Mouse (Mus musculus) cerebellum, postnatal 14 days (tissue): ENCODE results near the gene Deaf1.

ENCODE experiments used
- DNase-seq, 2 experiments: peaks; one replicate each; pipeline ENCODE4 v3.0.0; 2021; ENCODE audit warnings: mixed read lengths in 2 of 2

The Deaf1 gene

DNA sequence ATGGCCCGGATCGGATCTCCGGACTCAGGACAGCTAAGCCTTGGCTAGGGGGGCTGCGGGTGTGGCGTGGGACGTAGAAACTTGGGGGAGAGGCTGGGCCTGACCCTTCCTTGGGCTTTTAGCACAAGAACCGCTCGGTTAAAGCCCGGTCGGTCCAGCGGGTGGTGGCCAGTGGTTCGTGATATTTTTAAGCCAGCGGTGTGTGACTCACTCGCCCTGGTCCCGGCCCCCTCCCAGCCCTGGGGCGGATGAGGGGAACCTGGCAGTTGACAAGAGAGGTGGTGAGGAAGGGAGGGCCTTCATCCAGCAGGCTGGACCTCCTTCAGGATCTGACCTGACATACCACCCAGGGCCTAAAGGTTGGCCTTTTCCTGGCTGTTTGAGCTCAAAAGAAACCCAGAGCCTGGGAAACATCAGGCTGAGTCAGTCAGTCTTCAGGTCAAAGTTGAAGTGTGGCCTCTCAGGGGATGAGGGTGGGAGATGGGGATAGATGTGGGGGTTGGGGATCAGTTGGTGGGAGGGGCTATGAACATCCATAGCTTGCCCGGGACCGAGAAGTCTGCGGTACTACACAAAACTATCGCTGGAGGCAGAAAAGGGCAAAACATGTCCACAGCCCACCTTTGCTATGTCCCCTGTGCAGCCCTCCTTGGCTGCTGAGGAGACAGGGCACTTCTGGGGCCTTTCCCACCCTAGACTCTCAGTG is 11.9 kb upstream of the Deaf1 start:
- DNase-seq: no peak

DNA sequence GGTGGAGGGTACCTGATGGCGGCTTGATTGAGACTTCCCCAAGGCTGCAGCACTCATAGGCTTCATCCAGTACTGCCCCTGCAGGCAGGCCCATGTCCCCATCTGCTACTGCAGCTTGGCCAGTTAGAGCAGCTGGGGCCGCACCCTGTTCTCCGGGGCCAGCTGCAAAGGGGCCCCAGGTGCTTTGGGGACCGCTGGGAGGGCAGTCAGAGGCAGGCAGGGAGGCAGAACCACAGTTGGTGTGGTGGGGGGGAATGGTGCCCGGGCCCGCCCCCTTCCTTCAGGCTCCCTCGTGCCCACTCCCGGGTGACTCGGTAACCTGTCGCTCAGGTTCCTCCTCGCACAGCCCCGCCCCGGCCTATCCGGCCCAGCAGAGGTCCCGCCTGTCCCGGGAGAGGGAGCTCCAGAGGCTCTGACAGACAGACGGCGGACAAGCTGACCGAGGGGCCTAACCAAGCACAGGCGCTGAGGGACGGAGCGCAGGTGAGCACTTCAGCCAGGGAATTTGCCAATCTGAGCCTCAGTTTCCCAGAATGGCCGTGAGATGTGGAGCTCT is 11.2 kb upstream of the Deaf1 start, which contains the start of gene Eps8l2:
Gene Eps8l2 (plus strand): TSS at position 305 of the 556 bp plus-strand sequence.
- DNase-seq: no peak

DNA sequence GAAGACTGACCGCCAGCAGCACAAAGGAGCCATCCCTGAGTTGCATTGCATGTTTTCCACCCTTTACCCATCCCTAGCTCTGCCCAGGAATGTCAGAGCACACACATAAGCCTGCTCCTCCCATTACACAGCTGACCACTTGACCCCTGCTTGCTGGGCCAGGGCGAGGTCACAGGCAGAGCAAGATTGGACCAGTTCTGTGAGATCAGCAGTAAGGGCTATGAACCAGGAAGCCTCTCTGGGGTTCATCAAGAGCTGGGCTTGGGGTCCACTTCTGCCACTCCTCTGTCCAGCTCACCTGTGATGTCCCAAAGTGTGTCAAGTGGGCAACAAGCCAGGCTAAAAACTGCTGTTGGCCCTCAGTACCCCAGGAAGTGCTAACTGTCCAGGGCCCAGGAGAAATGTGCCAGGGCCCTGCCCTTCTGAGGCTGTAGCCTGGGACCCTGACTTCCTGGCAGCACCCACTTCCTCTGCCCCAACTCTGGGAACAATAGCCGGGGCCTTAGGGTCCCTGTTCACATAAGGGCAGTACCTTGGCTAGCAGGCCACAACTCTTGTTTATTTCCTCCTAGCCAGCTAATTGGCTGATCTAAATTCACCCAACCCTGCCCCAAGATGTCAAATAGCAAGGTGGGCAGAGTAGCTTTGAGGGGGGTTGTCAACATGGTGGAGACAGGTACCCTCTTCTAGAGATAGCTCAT is 10.4 kb upstream of the Deaf1 start:
- peak in 1 of 2 experiments; percentile 27 for DNase-seq

DNA sequence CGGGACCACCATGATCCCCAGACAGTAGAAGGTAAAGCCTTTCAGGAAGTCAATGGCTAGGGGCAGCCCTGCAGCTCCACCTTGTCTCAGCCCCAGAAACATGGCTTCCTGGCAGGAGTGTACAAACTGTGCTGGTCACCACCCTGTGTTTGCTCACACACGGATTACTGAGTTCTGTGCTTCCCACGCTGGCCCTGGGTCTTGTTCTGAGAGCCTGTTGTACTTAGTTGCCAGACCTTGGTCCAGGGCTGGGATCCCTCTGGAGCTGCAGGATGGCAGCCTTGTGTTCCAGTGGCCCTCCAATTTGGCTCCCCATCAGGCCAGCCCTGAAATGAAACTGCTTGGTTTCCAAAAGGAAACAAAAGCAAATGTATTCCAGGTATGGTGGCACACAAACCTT is 8.8 kb upstream of the Deaf1 start:
- DNase-seq: peak in 1 of 2 experiments; percentile 24

DNA sequence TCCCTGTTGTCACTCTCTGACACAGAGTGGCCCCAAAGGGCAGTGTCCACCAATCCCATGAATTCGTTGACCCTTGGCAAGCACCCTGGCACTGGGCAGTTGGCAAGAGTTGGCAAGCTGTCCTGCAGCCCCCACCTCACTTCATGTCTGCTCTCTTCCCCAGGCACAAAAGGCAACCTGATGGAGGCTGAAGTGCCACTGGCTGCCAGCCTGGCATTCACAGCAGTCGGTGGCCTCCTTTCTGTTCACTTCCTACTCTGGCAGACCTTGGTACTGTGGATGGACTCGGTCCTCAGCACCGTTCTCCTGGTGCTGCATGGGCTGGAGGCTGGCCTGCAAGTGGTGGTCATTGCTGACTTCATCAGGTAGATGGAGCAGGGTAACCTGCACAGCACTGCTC is 8.2 kb upstream of the Deaf1 start:
- DNase-seq: peak; percentile 71 to 73

DNA sequence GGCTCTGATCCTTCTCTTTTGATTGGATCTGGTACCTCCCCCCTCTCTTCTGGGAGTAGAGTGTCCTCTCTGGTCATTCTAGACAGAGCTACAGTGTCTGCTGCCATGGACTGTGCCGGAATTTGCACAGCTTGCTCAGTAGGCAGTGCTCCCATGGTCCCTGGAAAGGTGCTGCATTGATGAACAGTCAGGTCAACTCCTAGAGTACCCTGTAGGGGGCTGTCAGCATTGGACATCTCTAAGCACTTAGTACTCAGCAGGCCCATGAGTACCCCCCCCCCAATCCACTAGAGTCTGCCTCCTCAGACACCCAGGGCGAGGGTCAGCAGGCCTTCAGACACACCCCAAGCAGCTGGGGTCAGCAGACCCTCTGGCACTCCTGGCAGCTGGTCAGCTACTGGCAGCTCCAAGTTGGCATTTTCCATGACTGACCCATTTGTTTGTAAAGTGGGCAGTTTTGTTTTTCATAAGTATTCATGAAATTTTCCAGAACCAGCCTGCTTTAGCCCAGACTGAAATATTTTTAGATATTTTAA is 7.6 kb upstream of the Deaf1 start:
- peak; percentile 48 to 52 for DNase-seq

- DNase-seq: no peak
Measured at GRCm38 (mm10) chr7:141331990-141332389, 4.5 kb upstream of the Deaf1 start.

DNA sequence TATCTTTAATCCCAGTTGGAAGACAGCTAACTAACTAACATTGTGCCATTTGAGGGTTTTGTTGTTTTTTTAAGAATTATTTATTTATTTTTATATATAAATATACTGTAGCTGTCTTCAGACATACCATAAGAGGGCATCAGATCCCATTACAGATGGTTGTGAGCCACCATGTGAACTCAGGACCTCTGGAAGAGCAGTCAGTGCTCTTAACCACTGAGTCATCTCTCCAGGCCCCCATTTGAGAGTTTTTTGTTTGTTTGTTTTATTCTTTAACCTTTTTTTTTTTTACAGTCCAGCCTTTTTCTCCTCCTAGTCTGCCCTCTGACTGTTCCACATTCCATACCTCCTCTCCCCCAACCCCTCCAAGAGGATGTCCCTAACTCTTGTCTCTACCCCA is 3.2 kb upstream of the Deaf1 start:
- DNase-seq: no peak

DNA sequence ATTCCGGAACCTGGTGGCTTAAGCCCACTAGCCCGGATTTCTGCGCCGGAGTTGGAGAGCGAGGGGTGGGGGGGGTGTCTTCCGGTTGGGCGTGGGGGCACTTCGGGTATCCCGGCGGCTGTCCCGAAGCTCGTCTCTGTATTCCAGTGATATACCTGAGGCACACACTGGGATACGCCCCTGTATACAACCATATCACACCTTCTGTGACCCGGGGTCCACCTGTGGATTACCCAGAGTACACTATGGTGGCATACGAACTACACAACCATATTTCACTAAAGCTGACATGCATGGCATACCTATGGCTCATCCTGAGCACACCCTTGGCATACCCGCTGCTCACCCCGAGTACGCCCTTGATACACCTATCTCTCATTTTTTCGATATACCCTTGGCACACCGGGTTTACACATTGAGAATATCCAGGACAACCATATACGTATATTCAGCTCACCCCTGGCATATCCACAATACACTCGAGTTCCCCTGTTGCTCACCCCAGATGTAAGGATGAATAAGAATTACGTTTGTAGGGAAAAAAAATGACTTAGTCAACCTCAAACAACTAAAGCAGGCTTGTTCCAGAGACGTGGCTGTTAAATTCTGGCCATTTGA is 992 bp upstream of the Deaf1 start:
- no peak for DNase-seq

DNA sequence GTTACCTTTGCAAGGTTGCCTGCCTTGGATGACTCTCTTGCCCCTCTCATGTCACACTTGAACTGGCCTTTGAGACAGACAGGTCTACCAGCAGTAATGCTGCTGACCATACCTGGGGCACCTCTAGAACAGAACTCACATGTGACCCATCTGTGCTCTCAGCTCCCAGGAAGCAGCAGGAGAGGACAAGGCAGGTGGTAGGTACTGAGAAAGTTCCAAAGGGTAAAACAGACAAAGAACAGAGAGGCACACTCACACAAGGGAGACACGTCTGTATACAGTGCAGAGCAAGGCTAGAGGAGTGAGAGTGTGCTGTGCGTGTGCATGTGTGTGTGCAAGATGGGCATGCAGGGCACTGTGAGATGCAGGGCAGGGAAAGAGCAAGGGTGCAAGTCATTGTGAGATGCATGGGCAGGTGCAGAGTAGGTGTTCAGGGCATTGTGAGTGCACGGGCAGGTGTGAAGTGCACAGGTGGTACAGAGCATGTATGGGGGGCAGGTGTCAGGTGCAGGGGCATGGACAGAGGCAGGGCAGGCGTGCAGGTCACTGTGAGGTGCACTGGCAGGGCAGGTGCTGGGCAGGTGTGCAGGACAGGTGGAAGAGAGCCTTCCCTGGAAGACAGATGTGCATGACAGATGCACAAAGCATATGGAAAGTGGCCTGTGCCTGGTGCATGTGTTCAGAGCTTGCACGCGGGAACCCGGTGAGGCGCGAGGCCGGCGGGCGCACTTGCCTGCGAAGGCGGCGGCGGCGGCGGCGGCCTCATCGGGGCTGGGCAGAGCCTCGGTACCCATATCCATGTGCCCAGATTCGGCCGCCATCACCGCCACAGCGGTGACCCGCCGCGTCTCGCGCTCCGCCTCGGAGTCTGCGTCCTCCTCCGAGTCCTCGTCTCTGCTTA is 694 bp downstream of the Deaf1 start:
- peak in 1 of 2 experiments; percentile 38 for DNase-seq

- peak; percentile 67 for DNase-seq
Measured at GRCm38 (mm10) chr7:141324686-141325085, 2.8 kb downstream of the Deaf1 start.

GRCm38 (mm10) chr7:141319446-141319845 is 8.0 kb downstream of the Deaf1 start:
- DNase-seq: no peak

DNA sequence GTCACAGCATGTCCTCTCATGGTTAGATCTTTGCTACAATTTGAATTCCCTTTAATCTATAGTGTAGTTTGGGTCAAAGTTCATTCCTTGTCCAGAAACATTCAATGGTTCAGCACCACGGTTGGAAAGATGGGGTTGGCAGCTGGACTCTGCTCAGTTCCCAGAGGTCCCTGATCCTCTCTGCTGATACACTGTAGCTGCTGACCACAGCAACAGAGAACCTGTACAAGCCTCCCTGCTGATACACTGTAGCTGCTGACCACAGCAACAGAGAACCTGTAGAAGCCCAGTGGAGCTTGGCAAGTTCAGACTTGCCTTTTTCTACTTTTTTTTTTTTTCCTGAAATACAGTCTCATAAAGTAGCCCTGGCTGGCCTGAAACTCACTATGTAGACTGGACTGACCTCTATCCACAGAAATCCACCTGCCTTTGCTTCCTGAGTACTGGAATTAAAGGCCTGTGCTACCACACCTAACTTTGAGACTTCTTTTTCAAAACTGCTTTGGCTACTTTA is 9.8 kb downstream of the Deaf1 start:
- no peak for DNase-seq

DNA sequence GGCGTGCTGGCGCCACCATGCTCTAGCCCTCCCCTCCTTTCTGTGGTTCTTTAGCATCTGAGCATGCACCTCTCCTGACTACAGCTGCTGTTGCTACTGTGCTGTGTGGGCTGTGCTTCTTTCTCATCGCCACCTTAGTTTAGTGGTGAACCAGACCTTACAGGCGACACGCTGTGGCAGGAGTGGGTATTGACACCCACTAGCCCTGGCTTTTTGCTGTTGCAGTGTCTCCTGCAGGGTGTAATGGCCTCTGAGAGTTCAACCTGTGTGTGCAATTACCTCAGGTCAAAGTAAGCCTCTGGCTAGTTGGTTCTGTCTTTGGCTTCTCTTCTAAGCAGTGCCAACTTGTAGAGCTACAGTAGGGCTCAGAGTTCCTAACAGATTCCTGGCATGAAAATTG is 11.5 kb downstream of the Deaf1 start:
- peak; percentile 62 to 73 for DNase-seq

GRCm38 (mm10) chr7:141315076-141315475 is 12.4 kb downstream of the Deaf1 start:
- DNase-seq: no peak

- DNase-seq: no peak
Measured at GRCm38 (mm10) chr7:141314416-141314815, 13.1 kb downstream of the Deaf1 start.

- no peak for DNase-seq
Measured at GRCm38 (mm10) chr7:141304537-141304936, 23.0 kb downstream of the Deaf1 start.

- DNase-seq: no peak
Measured at GRCm38 (mm10) chr7:141302702-141303268, 24.7 kb downstream of the Deaf1 start.

DNA sequence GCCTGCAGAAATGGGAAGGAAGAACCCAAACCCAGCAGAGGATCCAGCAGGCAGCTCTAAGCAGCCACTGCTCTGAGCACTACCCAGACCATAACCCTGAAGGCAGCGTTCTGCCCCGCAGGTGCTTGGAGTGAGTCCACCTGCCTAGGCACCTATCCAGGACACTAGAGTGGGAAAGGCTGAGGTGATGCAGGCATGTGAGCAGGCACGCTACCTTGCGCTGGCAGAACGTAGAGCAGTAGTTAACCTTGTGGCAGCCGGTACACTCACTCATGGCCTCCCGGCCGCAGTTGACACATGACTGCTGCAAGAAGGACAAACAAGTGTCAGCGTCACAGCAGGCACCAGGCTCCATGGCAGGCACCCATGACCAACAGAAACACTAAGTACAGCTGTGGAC is 26.1 kb downstream of the Deaf1 start:
- peak; percentile 86 to 89 for DNase-seq

- peak; percentile 80 to 85 for DNase-seq
Measured at GRCm38 (mm10) chr7:141299175-141299574, 28.3 kb downstream of the Deaf1 start.

DNA sequence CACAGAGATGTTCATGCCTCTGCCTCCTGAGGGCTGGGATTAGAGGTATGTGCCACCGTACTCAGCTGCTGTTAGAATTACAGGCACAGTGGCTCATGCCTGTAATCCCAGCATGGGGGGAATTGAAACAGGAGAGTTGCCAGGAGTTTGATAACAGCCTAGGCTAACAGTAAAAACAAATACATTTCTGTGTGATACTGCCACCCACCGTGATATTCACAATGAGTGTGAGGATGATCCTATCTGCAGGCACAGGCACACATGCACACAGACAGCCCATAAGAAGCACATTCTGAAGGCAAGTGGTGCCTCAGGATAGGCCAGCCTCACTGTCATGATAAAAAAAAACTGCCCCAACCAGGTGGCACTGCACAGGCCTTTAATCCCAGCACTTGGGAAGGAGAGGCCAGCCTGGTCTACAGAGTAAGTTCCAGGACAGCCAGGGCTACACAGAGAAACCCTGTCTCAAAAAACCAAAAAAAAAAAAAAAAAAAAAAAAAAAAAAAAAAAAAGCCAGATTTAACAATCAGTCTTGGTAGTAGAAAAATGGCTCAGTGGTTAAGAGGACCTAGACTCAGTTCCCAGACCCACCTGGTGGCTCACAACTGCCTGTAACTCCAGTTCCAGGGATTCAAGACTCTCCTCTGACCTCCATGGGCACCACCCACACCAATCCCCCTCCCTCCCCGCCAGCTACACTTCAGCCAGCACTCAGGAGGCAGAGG is 29.4 kb downstream of the Deaf1 start:
- peak; percentile 39 to 45 for DNase-seq
